Mouse (Mus musculus): ENCODE data around the gene Nudt7. TPM values are rescaled to one million over a fixed set of nuclear protein-coding genes. Genes with fewer than 3 reads are reported as not detected.

Gene Nudt7
- total and polyA plus RNA-seq, 3 experiments = not detected

DNA sequence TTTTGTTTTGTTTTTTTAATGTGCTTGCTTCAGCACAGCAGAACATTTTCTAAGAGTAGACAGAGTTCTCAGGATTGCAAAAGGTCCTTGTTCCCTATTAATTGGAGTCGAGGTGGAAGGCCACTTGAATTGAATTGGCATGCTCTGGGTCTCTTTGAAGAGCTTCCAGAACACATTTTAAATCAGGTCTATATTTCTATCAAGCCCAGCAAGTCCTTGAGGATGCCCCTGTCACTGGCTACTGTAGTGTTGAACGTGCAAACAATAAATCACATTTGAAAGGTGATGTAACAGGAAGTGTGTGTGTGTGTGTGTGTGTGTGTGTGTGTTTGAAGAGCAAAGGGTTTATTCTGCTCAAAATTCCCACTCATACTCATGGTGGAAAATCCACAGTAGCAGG lies 7.1 kb downstream of the Nudt7 start:
- H3K4me1 ChIP-seq (ENCODE audit: control insufficient read depth in 1 of 2, insufficient read depth in 2 of 2, low read length in 2 of 2) = no peaks in the 10 kb centered on the region
- H3K27me3 ChIP-seq (ENCODE audit: control insufficient read depth in 1 of 2, insufficient read depth in 2 of 2, low read length in 2 of 2) = no peaks in the 10 kb centered on the region
- no peaks in the 10 kb centered on the region for H3K9me3 ChIP-seq (replicated peaks; ENCODE audit: insufficient read depth, low read length)
- no peaks in the 10 kb centered on the region for H3K36me3 ChIP-seq (ENCODE audit: control insufficient read depth in 1 of 2, insufficient read depth in 2 of 2, low read length in 2 of 2)
- H3K27ac ChIP-seq (ENCODE audit: control insufficient read depth, low read depth, low read length) = no peak overlapping the region
- DNase-seq (ENCODE audit: low read depth, low spot score) = no peak
- TF ChIP-seq USF1 (IDR thresholded peaks at IDR 0.05; ENCODE audit: low read depth, low read length) (no peak), ZC3H11A (IDR thresholded peaks at IDR 0.05; ENCODE audit: low read depth, low read length) (no peak)
- H3K4me3 ChIP-seq (ENCODE audit: control insufficient read depth in 1 of 2, insufficient read depth in 1 of 2, low read depth in 2 of 2, low read length in 2 of 2) = no peak overlapping the region
- H3K79me2 ChIP-seq (ENCODE audit: control insufficient read depth, insufficient read depth, low read length, poor library complexity) = no peaks in the 10 kb centered on the region
- H3K9ac ChIP-seq (ENCODE audit: control insufficient read depth, low read depth, low read length, poor library complexity, severe bottlenecking) = no peak overlapping the region

DNA sequence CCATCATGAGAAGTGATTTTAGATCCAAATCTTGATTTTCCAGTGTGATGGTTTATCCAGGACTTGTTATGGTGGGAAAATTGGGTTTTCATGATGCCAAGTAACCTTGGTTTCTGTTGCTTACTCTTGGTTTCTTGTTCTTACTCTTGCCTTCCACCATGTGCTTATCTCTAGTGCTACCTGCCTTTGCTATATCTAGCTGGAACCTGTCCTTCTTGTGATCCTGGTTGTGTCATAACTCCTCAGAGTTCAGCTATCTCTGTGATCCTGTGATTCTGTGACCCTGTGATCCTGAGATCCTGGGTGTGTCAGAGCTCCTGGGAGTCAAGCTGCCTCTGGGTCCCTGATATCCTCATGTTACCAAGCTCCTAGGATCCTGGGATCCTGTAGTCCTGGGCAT lies 8.8 kb downstream of the Nudt7 start:
- Histone ChIP-seq H3K36me3 (ENCODE audit: control insufficient read depth in 1 of 2, insufficient read depth in 2 of 2, low read length in 2 of 2) (no peaks in the 10 kb centered on the region), H3K27ac (ENCODE audit: control insufficient read depth, low read depth, low read length) (no peak overlapping the region), H3K9ac (ENCODE audit: control insufficient read depth, low read depth, low read length, poor library complexity, severe bottlenecking) (no peak overlapping the region), H3K9me3 (replicated peaks; ENCODE audit: insufficient read depth, low read length) (no peaks in the 10 kb centered on the region), H3K4me3 (ENCODE audit: control insufficient read depth in 1 of 2, insufficient read depth in 1 of 2, low read depth in 2 of 2, low read length in 2 of 2) (no peak overlapping the region), H3K79me2 (ENCODE audit: control insufficient read depth, insufficient read depth, low read length, poor library complexity) (no peaks in the 10 kb centered on the region), H3K4me1 (ENCODE audit: control insufficient read depth in 1 of 2, insufficient read depth in 2 of 2, low read length in 2 of 2) (no peaks in the 10 kb centered on the region), H3K27me3 (ENCODE audit: control insufficient read depth in 1 of 2, insufficient read depth in 2 of 2, low read length in 2 of 2) (no peaks in the 10 kb centered on the region)
- DNase-seq (ENCODE audit: low read depth, low spot score) = no peak
- TF ChIP-seq MAX (IDR thresholded peaks at IDR 0.05; ENCODE audit: low read length) (no peak), ETS1 (IDR thresholded peaks at IDR 0.05; ENCODE audit: low read depth, low read length) (no peak), KAT2A (conservative IDR thresholded peaks at IDR 0.05; ENCODE audit: low read depth, low read length) (no peak), ZMIZ1 (IDR thresholded peaks at IDR 0.05; ENCODE audit: low read depth, low read length) (no peak), POLR2A (IDR thresholded peaks at IDR 0.05; ENCODE audit: control insufficient read depth in 1 of 2, insufficient read depth in 1 of 2, low read depth in 1 of 2, low read length in 2 of 2, poor library complexity in 1 of 2) (no peak), E2F4 (IDR thresholded peaks at IDR 0.05; ENCODE audit: borderline replicate concordance, low read depth, low read length) (no peak), CHD1 (IDR thresholded peaks at IDR 0.05; ENCODE audit: low read depth, low read length) (no peak), EP300 (IDR thresholded peaks at IDR 0.05; ENCODE audit: low read depth in 1 of 2, low read length in 2 of 2) (no peak), MYC (IDR thresholded peaks at IDR 0.05; ENCODE audit: low read depth, low read length) (no peak), USF2 (IDR thresholded peaks at IDR 0.05; ENCODE audit: borderline replicate concordance in 1 of 2, insufficient read depth in 1 of 2, low read depth in 1 of 2, low read length in 2 of 2) (no peak)

DNA sequence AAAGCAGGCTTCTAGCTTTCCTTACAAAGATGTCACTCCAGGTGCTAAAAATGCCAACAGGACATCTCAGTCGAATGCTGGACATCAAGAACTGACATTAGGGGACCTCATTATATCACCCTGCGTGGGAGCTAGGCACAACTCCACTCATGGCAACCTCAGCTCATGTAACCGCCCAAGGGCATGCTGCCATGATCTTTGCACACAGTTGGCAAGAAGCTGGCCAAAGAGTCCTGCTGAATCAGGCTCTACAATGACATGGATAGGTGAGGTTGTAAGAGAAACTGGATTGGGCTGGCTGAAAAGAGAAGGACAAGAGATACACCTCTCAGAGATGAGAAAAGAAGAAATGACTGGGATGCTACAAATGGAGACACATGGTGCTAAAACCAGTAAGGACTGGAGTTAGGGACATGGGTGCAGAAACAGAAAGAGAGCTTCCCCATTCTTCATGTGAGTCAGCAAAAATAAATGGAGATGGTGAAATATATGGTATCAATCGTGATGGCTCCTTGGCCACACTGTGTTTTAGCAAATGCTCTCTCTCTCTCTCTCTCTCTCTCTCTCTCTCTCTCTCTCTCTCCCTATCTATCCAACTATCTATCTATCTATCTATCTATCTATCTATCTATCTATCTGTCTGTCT lies 10.4 kb downstream of the Nudt7 start:
- Histone ChIP-seq H3K9ac (ENCODE audit: control insufficient read depth, low read depth, low read length, poor library complexity, severe bottlenecking) (no peak overlapping the region), H3K27ac (ENCODE audit: control insufficient read depth, low read depth, low read length) (no peak overlapping the region), H3K27me3 (ENCODE audit: control insufficient read depth in 1 of 2, insufficient read depth in 2 of 2, low read length in 2 of 2) (no peaks in the 10 kb centered on the region), H3K4me1 (ENCODE audit: control insufficient read depth in 1 of 2, insufficient read depth in 2 of 2, low read length in 2 of 2) (no peaks in the 10 kb centered on the region), H3K4me3 (ENCODE audit: control insufficient read depth in 1 of 2, insufficient read depth in 1 of 2, low read depth in 2 of 2, low read length in 2 of 2) (no peak overlapping the region), H3K36me3 (ENCODE audit: control insufficient read depth in 1 of 2, insufficient read depth in 2 of 2, low read length in 2 of 2) (no peaks in the 10 kb centered on the region), H3K9me3 (replicated peaks; ENCODE audit: insufficient read depth, low read length) (no peaks in the 10 kb centered on the region), H3K79me2 (ENCODE audit: control insufficient read depth, insufficient read depth, low read length, poor library complexity) (no peaks in the 10 kb centered on the region)
- no peak for TF ChIP-seq GATA1 (IDR thresholded peaks at IDR 0.05; ENCODE audit: low read depth, low read length)
- TF ChIP-seq MEF2A (IDR thresholded peaks at IDR 0.05; ENCODE audit: extremely low read depth, insufficient replicate concordance, low read depth, low read length, poor library complexity, severe bottlenecking) = no peak
- TF ChIP-seq KAT2A (conservative IDR thresholded peaks at IDR 0.05; ENCODE audit: low read depth, low read length) = no peak
- TF ChIP-seq MAFK (IDR thresholded peaks at IDR 0.05; ENCODE audit: borderline replicate concordance, low read depth, low read length) = no peak
- no peak for TF ChIP-seq USF2 (IDR thresholded peaks at IDR 0.05; ENCODE audit: borderline replicate concordance in 1 of 2, insufficient read depth in 1 of 2, low read depth in 1 of 2, low read length in 2 of 2)
- TF ChIP-seq EP300 (IDR thresholded peaks at IDR 0.05; ENCODE audit: low read depth in 1 of 2, low read length in 2 of 2) = no peak
- TF ChIP-seq MAZ (IDR thresholded peaks at IDR 0.05; ENCODE audit: low read depth, low read length) = no peak
- TF ChIP-seq CHD2 (IDR thresholded peaks at IDR 0.05; ENCODE audit: low read length) = no peak
- no peak for TF ChIP-seq GABPA (IDR thresholded peaks at IDR 0.05; ENCODE audit: low read depth, low read length)
- TF ChIP-seq MAX (IDR thresholded peaks at IDR 0.05; ENCODE audit: low read length) = no peak
- no peak for TF ChIP-seq NRF1 (IDR thresholded peaks at IDR 0.05; ENCODE audit: insufficient read depth, low read depth, low read length, poor library complexity, severe bottlenecking)
- no peak for TF ChIP-seq ZKSCAN1 (IDR thresholded peaks at IDR 0.05; ENCODE audit: low read depth, low read length)
- no peak for TF ChIP-seq ZNF384 (IDR thresholded peaks at IDR 0.05; ENCODE audit: low read depth, low read length)
- no peak for TF ChIP-seq ZC3H11A (IDR thresholded peaks at IDR 0.05; ENCODE audit: low read depth, low read length)
- no peak for TF ChIP-seq ETS1 (IDR thresholded peaks at IDR 0.05; ENCODE audit: low read depth, low read length)
- no peak for TF ChIP-seq RAD21 (IDR thresholded peaks at IDR 0.05; ENCODE audit: low read depth, low read length)
- no peak for TF ChIP-seq E2F4 (IDR thresholded peaks at IDR 0.05; ENCODE audit: borderline replicate concordance, low read depth, low read length)
- DNase-seq (ENCODE audit: low read depth, low spot score) = no peak
